Mouse (Mus musculus) stomach, postnatal 0 days (tissue): Measurements from ENCODE around the gene Dnhd1. TPM values are rescaled to one million over a fixed set of nuclear protein-coding genes. Genes with fewer than 3 reads are reported as not detected.

Source experiments
- ATAC-seq: fragments of 200-750 bp; cut with Nextera tagmentation; 2 replicates; pipeline ENCODE4 v1.8.0; 2017; ENCODE audit not compliant: low FRiP score, low TSS enrichment
- DNase-seq: peaks from one replicate; pipeline ENCODE4 v3.0.0-alpha.2; 2016; ENCODE audit warnings: low spot score
- H3K27ac ChIP-seq: fragments of 300-500 bp; sonication (generic); replicated peaks from 2 replicates; pipeline ENCODE4 v1.5.1; 2014; ENCODE audit warnings: mild to moderate bottlenecking, control low read depth
- H3K27me3 ChIP-seq: fragments of 300-500 bp; sonication (generic); 2 replicates; pipeline ENCODE4 v1.6.1; 2014; ENCODE audit warnings: low read length; ENCODE audit not compliant: control insufficient read depth, insufficient read depth
- H3K36me3 ChIP-seq: fragments of 300-500 bp; sonication (generic); 2 replicates; pipeline ENCODE4 v1.6.1; 2014; ENCODE audit warnings: low read length, mixed read lengths; ENCODE audit not compliant: control insufficient read depth, insufficient read depth
- H3K4me1 ChIP-seq: fragments of 300-500 bp; sonication (generic); replicated peaks from 2 replicates; pipeline ENCODE4 v1.6.1; 2014; ENCODE audit warnings: antibody characterized with exemption; ENCODE audit not compliant: control insufficient read depth, insufficient read depth
- H3K4me2 ChIP-seq: fragments of 300-500 bp; sonication (generic); replicated peaks from 2 replicates; pipeline ENCODE4 v1.6.1; 2014; ENCODE audit warnings: low read depth, mild to moderate bottlenecking, control low read depth, moderate library complexity
- H3K4me3 ChIP-seq: fragments of 300-500 bp; sonication (generic); 2 replicates; pipeline ENCODE4 v1.5.1; 2014; ENCODE audit warnings: low read depth, low read length, control low read depth
- H3K9ac ChIP-seq: fragments of 300-500 bp; sonication (generic); 2 replicates; pipeline ENCODE4 v1.6.1; 2014; ENCODE audit warnings: mild to moderate bottlenecking, low read length, control low read depth, mixed read lengths
- H3K9me3 ChIP-seq: fragments of 300-500 bp; sonication (generic); 2 replicates; pipeline ENCODE4 v1.6.1; 2016; ENCODE audit warnings: low read length; ENCODE audit not compliant: control insufficient read depth
- CTCF ChIP-seq: IDR thresholded peaks from 2 replicates; pipeline ENCODE4 v1.5.1; 2016; ENCODE audit warnings: antibody characterized with exemption, low read depth, mild to moderate bottlenecking, moderate library complexity
- EP300 ChIP-seq: optimal IDR thresholded peaks from 2 replicates; pipeline ENCODE3; 2016; ENCODE audit warnings: antibody characterized with exemption
- WGBS: fragments of 180-500 bp; shearing (Covaris S2); extraction: QIAGEN DNeasy Blood & Tissue Kit; methylation state at CpG from one replicate; pipeline ENCODE4 v1.1.7; 2014; 5-methylcytosine and 5-hydroxymethylcytosine counted together
- polyA plus RNA-seq: library from polyadenylated mRNA; unstranded; fragments of >200 nt; fragmentation: Nextera tagmentation; extraction: Ambion mirVana; gene quantifications from 2 replicates; pipeline ENCODE4 v1.2.1, GENCODE M21; 2015

The Dnhd1 gene
- 0.07 and 0.19 TPM in 2 replicates for polyA plus RNA-seq

GRCm38 (mm10) chr7:105650639-105651435 is at the start of gene Dnhd1:
Gene Dnhd1, plus strand, starts transcription at chr7:105650827.
- no peaks in the 10 kb centered on the region for H3K36me3 ChIP-seq
- ATAC-seq (peak; percentile 96), DNase-seq (peak; percentile 86)
- H3K27me3 ChIP-seq, result no peaks in the 10 kb centered on the region
- peak within 1 kb of the TSS; percentile 83 for H3K4me2 ChIP-seq
- peak within 1 kb of the TSS; percentile 53 for H3K27ac ChIP-seq
- H3K9me3 ChIP-seq, result no peaks in the 10 kb centered on the region
- H3K9ac ChIP-seq, result peak within 1 kb of the TSS; percentile 41
- TF ChIP-seq CTCF (peak; percentile 72), EP300 (no peak)
- H3K4me3 ChIP-seq, result peak within 1 kb of the TSS; percentile 43
- no peaks in the 10 kb centered on the region for H3K4me1 ChIP-seq
- 1% methylated on average over 17 of the region's 17 CpGs for WGBS

- Histone ChIP-seq H3K27me3 (no peaks in the 10 kb centered on the region), H3K27ac (no peak overlapping the region), H3K4me1 (no peaks in the 10 kb centered on the region), H3K9ac (no peak overlapping the region), H3K4me2 (no peak overlapping the region), H3K36me3 (no peaks in the 10 kb centered on the region), H3K9me3 (no peaks in the 10 kb centered on the region), H3K4me3 (no peak overlapping the region)
- peak; percentile 68 for DNase-seq
- TF ChIP-seq CTCF (peak; percentile 86), EP300 (no peak)
- ATAC-seq, result peak; percentile 77
- WGBS, result 33% methylated on average over 9 of the region's 9 CpGs
Observed at GRCm38 (mm10) chr7:105602860-105603623, 47.6 kb upstream of the Dnhd1 start.

DNA sequence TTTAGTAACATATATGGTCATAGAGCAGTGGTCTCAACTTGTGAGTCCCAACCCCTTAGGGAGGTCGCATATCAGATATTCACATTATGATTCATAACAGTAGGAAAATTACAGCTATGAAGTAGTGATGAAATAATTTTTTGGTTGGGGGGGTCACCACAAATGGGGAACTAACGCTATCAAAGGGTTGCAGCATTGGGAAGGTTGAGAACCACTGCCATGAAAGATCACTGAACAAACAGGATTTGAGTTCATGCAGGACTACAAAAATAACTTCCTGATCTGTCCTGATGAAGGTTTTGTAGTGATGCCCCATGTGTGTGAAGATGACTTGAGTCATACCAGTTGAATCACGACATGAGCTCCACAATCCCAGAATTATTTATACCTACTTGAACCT is 42.2 kb upstream of the Dnhd1 start:
- Histone ChIP-seq H3K27ac (no peak overlapping the region), H3K4me1 (no peaks in the 10 kb centered on the region), H3K9me3 (no peaks in the 10 kb centered on the region), H3K9ac (no peak overlapping the region), H3K4me3 (no peak overlapping the region), H3K4me2 (no peak overlapping the region), H3K27me3 (no peaks in the 10 kb centered on the region), H3K36me3 (peaks cover 20% of the 10 kb centered on the region)
- DNase-seq, result no peak
- TF ChIP-seq EP300 (no peak), CTCF (no peak)
- whole genome bisulfite sequencing, result 78% methylated on average over 3 of the region's 3 CpGs
- no peak for ATAC-seq

DNA sequence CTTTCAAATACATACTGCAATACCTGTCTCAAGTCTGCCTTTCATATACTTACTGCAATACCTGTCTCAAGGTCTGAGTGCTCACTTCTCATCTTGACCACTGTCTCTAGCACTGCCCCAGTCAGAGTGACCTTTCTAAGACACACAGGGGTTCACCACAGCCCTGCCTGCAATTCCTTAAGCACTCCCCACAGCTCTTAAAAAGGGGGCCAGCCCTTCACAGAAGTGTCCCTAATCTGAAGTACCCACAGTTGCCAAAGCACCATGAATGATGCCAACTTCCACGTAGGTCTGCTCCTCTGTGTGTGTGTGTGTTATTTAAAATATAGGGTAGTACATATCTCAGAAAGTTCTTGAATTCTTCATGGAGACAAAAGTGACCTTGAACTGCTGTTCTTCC is 38.9 kb upstream of the Dnhd1 start:
- Histone ChIP-seq H3K36me3 (peaks cover 27% of the 10 kb centered on the region), H3K9me3 (no peaks in the 10 kb centered on the region), H3K27me3 (no peaks in the 10 kb centered on the region), H3K4me2 (no peak overlapping the region), H3K4me1 (no peaks in the 10 kb centered on the region), H3K27ac (no peak overlapping the region), H3K4me3 (no peak overlapping the region), H3K9ac (no peak overlapping the region)
- 97% methylated on average over 1 of the region's 1 CpGs for WGBS
- TF ChIP-seq CTCF (no peak), EP300 (no peak)
- ATAC-seq (no peak), DNase-seq (no peak)

- no peak overlapping the region for H3K27ac ChIP-seq
- ATAC-seq (no peak), DNase-seq (no peak)
- H3K4me3 ChIP-seq, result no peak overlapping the region
- 100% methylated on average over 1 of the region's 1 CpGs for WGBS
- H3K36me3 ChIP-seq, result peaks cover 43% of the 10 kb centered on the region
- no peak overlapping the region for H3K9ac ChIP-seq
- TF ChIP-seq EP300, result no peak
- TF ChIP-seq CTCF, result no peak
- no peak overlapping the region for H3K4me2 ChIP-seq
- no peaks in the 10 kb centered on the region for H3K27me3 ChIP-seq
- H3K9me3 ChIP-seq, result no peaks in the 10 kb centered on the region
- H3K4me1 ChIP-seq, result no peaks in the 10 kb centered on the region
Observed at GRCm38 (mm10) chr7:105614400-105614799, 36.2 kb upstream of the Dnhd1 start.

- TF ChIP-seq CTCF (no peak), EP300 (no peak)
- WGBS, result 64% methylated on average over 1 of the region's 1 CpGs
- H3K4me1 ChIP-seq, result no peaks in the 10 kb centered on the region
- no peaks in the 10 kb centered on the region for H3K27me3 ChIP-seq
- H3K4me3 ChIP-seq, result no peak overlapping the region
- H3K9ac ChIP-seq, result no peak overlapping the region
- no peak for ATAC-seq
- H3K27ac ChIP-seq, result no peak overlapping the region
- no peaks in the 10 kb centered on the region for H3K9me3 ChIP-seq
- no peak overlapping the region for H3K4me2 ChIP-seq
- no peak for DNase-seq
- H3K36me3 ChIP-seq, result peaks cover 40% of the 10 kb centered on the region
Observed at GRCm38 (mm10) chr7:105615720-105616119, 34.9 kb upstream of the Dnhd1 start.
